Mouse (Mus musculus) right cerebral cortex, postnatal 36 days (tissue): ENCODE data around the gene Rcn2.

Source experiments
- DNase-seq, 2 experiments: peaks; one replicate each; pipeline ENCODE4 v3.0.0; 2022; ENCODE audit warnings: low spot score in 2 of 2, mixed read lengths in 1 of 2

Gene Rcn2

DNA sequence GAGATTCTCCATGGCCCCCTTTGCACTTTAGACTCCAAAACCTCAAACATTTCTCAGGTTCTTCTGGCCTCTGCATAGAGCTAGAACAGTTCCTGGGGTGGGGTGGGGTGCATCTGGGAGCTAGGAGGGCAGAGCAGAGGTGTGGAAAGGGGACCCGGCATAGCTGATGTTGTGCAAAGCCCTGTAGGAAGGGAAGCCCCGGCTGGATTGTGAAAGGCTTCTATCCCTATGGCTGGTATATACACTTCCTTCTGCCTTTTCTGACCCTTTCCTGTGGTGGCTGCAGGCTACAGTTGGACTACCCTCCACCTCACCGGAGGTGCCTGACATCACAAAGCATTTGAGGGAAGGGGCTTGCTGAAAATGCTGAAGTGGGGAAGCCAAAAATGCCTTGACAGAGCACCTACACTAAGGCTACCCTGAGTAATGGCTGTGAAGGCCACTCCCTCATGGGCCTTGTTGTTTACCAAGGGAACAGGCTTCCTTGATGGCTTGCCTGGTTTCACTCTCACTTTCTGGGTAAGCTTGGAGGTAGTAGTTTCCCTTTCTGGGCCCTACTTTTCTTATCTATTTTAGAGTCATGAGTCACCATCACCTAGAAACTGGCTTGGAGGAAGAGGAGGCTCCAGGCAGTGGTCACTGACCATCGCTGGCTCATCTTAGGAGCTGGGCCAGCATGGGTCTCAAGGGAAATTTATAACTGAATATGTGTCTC, 56.1 kb downstream of the Rcn2 start:
- no peak for DNase-seq

DNA sequence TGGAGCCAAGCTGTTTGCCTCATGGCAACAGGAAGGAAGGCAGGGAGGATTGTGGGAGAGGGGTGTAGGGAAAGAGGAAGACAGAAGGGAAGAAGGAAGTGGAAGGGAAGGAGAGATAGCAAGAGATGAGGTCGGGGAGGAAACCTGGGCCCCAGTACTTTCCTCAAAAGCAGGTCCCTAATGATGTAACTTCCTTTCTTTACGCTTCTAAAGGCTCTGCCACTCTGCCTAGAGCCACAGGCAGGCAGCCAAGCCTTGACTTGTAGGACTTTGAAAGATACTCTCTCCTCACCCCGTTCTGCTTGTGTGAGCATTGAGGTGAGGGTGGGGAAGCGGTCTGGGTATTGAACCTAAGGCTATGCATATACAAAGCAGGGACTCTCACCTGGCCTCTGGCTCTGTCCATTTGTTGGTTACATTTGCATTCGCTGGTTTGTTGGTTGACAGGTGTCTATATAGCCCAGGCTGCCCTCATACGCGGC, 58.4 kb downstream of the Rcn2 start:
- DNase-seq, result no peak

- no peak for DNase-seq
Measured at GRCm38 (mm10) chr9:56101022-56101421, 59.4 kb downstream of the Rcn2 start.

GRCm38 (mm10) chr9:56104921-56105320, 63.3 kb downstream of the Rcn2 start:
- DNase-seq, result no peak

GRCm38 (mm10) chr9:56106274-56107072, 64.8 kb downstream of the Rcn2 start:
- no peak for DNase-seq

GRCm38 (mm10) chr9:56107527-56107926, 65.9 kb downstream of the Rcn2 start:
- DNase-seq, result no peak

- DNase-seq, result no peak
Measured at GRCm38 (mm10) chr9:56108174-56108573, 66.5 kb downstream of the Rcn2 start.
